Mouse (Mus musculus): Measurements from ENCODE around the gene Fgf2. TPM values are rescaled to one million over a fixed set of nuclear protein-coding genes. Genes with fewer than 3 reads are reported as not detected.

Fgf2 gene
- total RNA-seq, 2 experiments from 2014 or later, result 4.6 to 5.6 TPM

GRCm38 (mm10) chr3:37407598-37407997, 59.5 kb downstream of the Fgf2 start:
- DNase-seq (ENCODE audit: low spot score in 2 of 2), result no peak

GRCm38 (mm10) chr3:37413446-37413845, 65.3 kb downstream of the Fgf2 start:
- DNase-seq (ENCODE audit: low spot score in 2 of 2), result no peak

- peak; percentile 87 to 89 for DNase-seq (ENCODE audit: low spot score in 2 of 2)
These were observed 66.3 kb downstream of the Fgf2 start for GRCm38 (mm10) chr3:37414413-37414960.

- DNase-seq (ENCODE audit: low spot score in 2 of 2), result no peak
These were observed 70.2 kb downstream of the Fgf2 start for GRCm38 (mm10) chr3:37418341-37418740.

- peak; percentile 61 to 67 for DNase-seq (ENCODE audit: low spot score in 2 of 2)
These were observed 70.9 kb downstream of the Fgf2 start for GRCm38 (mm10) chr3:37418961-37419457.

GRCm38 (mm10) chr3:37419458-37419991, 71.4 kb downstream of the Fgf2 start, which contains the start of gene Spata5:
Gene Spata5, plus strand, starts transcription at chr3:37419896.
- peak; percentile 95 to 98 for DNase-seq (ENCODE audit: low spot score in 2 of 2)

GRCm38 (mm10) chr3:37420072-37420471, 71.9 kb downstream of the Fgf2 start, which contains the start of gene Nudt6:
Gene Nudt6, minus strand, starts transcription at chr3:37420211.
- peak; percentile 90 to 92 for DNase-seq (ENCODE audit: low spot score in 2 of 2)

- DNase-seq (ENCODE audit: low spot score in 2 of 2), result peak in 1 of 2 experiments; percentile 18
These were observed 72.5 kb downstream of the Fgf2 start for GRCm38 (mm10) chr3:37420641-37421040.

GRCm38 (mm10) chr3:37421179-37421578, 73.0 kb downstream of the Fgf2 start:
- no peak for DNase-seq (ENCODE audit: low spot score in 2 of 2)

- no peak for DNase-seq (ENCODE audit: low spot score in 2 of 2)
These were observed 77.9 kb downstream of the Fgf2 start for GRCm38 (mm10) chr3:37426069-37426468.

- no peak for DNase-seq (ENCODE audit: low spot score in 2 of 2)
These were observed 82.2 kb downstream of the Fgf2 start for GRCm38 (mm10) chr3:37430359-37430758.

- DNase-seq (ENCODE audit: low spot score in 2 of 2), result no peak
These were observed 91.6 kb downstream of the Fgf2 start for GRCm38 (mm10) chr3:37439770-37440169.

GRCm38 (mm10) chr3:37443409-37443808, 95.3 kb downstream of the Fgf2 start:
- no peak for DNase-seq (ENCODE audit: low spot score in 2 of 2)

GRCm38 (mm10) chr3:37455992-37456391, 107.8 kb downstream of the Fgf2 start:
- DNase-seq (ENCODE audit: low spot score in 2 of 2), result no peak

Other genes with a start within 250 kb of the Fgf2 start
- not detected for gene Il2, start 222.4 kb upstream of the Fgf2 start, total RNA-seq (2021)
- gene Il21, start 115.7 kb upstream of the Fgf2 start, total RNA-seq (2021), result not detected
- gene Bbs12, start 35.8 kb upstream of the Fgf2 start, total RNA-seq (2021), result 1 to 10 TPM; 4.1 to 5.2 TPM
- gene Cetn4, start 35.6 kb upstream of the Fgf2 start, total RNA-seq (2021), result 10 to 100 TPM; 10.2 to 10.7 TPM
- gene Spata5, start 71.5 kb downstream of the Fgf2 start, total RNA-seq (2021), result 10 to 100 TPM; 24.0 to 32.8 TPM
- gene Nudt6, start 71.9 kb downstream of the Fgf2 start, total RNA-seq (2021), result 1 to 10 TPM; 5.0 to 6.3 TPM